Mouse (Mus musculus) small intestine, adult 2 months (tissue): ENCODE data around the gene Map7. TPM values are rescaled to one million over a fixed set of nuclear protein-coding genes. Genes with fewer than 3 reads are reported as not detected.

Source experiments
- H3K27ac ChIP-seq: fragments of 200-500 bp; 2 replicates; pipeline ENCODE4 v1.5.1; 2012; ENCODE audit warnings: low read depth, low read length, control low read depth, inconsistent platforms; ENCODE audit not compliant: insufficient read depth
- H3K27me3 ChIP-seq: fragments of 200-500 bp; 2 replicates; pipeline ENCODE4 v1.6.1; 2012; ENCODE audit warnings: mild to moderate bottlenecking, moderate library complexity, low read length, inconsistent platforms; ENCODE audit not compliant: control insufficient read depth, insufficient read depth
- H3K36me3 ChIP-seq: fragments of 200-500 bp; 2 replicates; pipeline ENCODE4 v1.6.1; 2012; ENCODE audit warnings: mild to moderate bottlenecking, low read length, control low read depth, inconsistent platforms; ENCODE audit not compliant: control insufficient read depth, insufficient read depth
- H3K4me1 ChIP-seq: fragments of 200-500 bp; 2 replicates; pipeline ENCODE4 v1.6.1; 2012; ENCODE audit warnings: low read length, inconsistent platforms, mixed read lengths; ENCODE audit not compliant: control insufficient read depth, insufficient read depth, insufficient read length
- H3K4me3 ChIP-seq: fragments of 200-500 bp; 2 replicates; pipeline ENCODE4 v1.5.1; 2012; ENCODE audit warnings: low read depth, mild to moderate bottlenecking, control low read depth, inconsistent platforms, low read length, moderate library complexity
- CTCF ChIP-seq: fragments of 200-500 bp; IDR thresholded peaks from 2 replicates; pipeline ENCODE4 v1.5.1; 2012; ENCODE audit warnings: low read depth, mild to moderate bottlenecking, control low read depth, inconsistent platforms, low read length, moderate library complexity, mixed read lengths; ENCODE audit not compliant: insufficient replicate concordance, insufficient read length; ENCODE audit errors: extremely low read depth
- POLR2A ChIP-seq: fragments of 200-500 bp; IDR thresholded peaks from 2 replicates; pipeline ENCODE4 v1.6.1; 2012; ENCODE audit warnings: low read depth, mild to moderate bottlenecking, control low read depth, inconsistent platforms, low read length, moderate library complexity
- WGBS: fragments of 180-500 bp; shearing (Covaris S2); methylation state at CpG from one replicate; pipeline ENCODE4 v1.1.7; 2018; 5-methylcytosine and 5-hydroxymethylcytosine counted together
- polyA plus RNA-seq: library from polyadenylated mRNA; depleted of rRNA; stranded (reverse); fragments of >200 nt; gene quantifications from 2 replicates; pipeline ENCODE4 v1.2.3, GENCODE M21; 2012

The Map7 gene
- polyA plus RNA-seq, 1 experiment, result 40.8 TPM

- TF ChIP-seq POLR2A (no peak), CTCF (no peak)
- Histone ChIP-seq H3K36me3 (no peaks in the 10 kb centered on the region), H3K27ac (peak overlapping the region; percentile 76), H3K4me3 (no peak overlapping the region), H3K27me3 (no peaks in the 10 kb centered on the region), H3K4me1 (peaks cover 48% of the 10 kb centered on the region)
- 53% methylated on average over 5 of the region's 5 CpGs for WGBS
Measured at GRCm38 (mm10) chr10:20164810-20165209, 16.5 kb downstream of the Map7 start.

- Histone ChIP-seq H3K27me3 (no peaks in the 10 kb centered on the region), H3K4me3 (no peak overlapping the region), H3K36me3 (no peaks in the 10 kb centered on the region), H3K27ac (no peak overlapping the region), H3K4me1 (peaks cover 46% of the 10 kb centered on the region)
- 80% methylated on average over 11 of the region's 11 CpGs for WGBS
- no peak for TF ChIP-seq CTCF
- no peak for TF ChIP-seq POLR2A
Measured at GRCm38 (mm10) chr10:20166797-20167196, 18.5 kb downstream of the Map7 start.

GRCm38 (mm10) chr10:20167467-20167866 is 19.2 kb downstream of the Map7 start:
- no peaks in the 10 kb centered on the region for H3K27me3 ChIP-seq
- H3K4me1 ChIP-seq, result peaks cover 45% of the 10 kb centered on the region
- H3K27ac ChIP-seq, result no peak overlapping the region
- 82% methylated on average over 4 of the region's 4 CpGs for WGBS
- H3K4me3 ChIP-seq, result no peak overlapping the region
- H3K36me3 ChIP-seq, result no peaks in the 10 kb centered on the region
- no peak for TF ChIP-seq POLR2A
- TF ChIP-seq CTCF, result no peak

- Histone ChIP-seq H3K27me3 (no peaks in the 10 kb centered on the region), H3K4me3 (no peak overlapping the region), H3K27ac (peak overlapping the region; percentile 88), H3K36me3 (no peaks in the 10 kb centered on the region), H3K4me1 (peaks cover 45% of the 10 kb centered on the region)
- WGBS, result 33% methylated on average over 3 of the region's 3 CpGs
- TF ChIP-seq POLR2A (no peak), CTCF (no peak)
Measured at GRCm38 (mm10) chr10:20169182-20169674, 21.0 kb downstream of the Map7 start.

- peaks cover 37% of the 10 kb centered on the region for H3K4me1 ChIP-seq
- TF ChIP-seq POLR2A (no peak), CTCF (no peak)
- H3K4me3 ChIP-seq, result peak overlapping the region; percentile 41; the same call in 1 of the 2 replicates
- peak overlapping the region; percentile 66 for H3K27ac ChIP-seq
- no peaks in the 10 kb centered on the region for H3K27me3 ChIP-seq
- H3K36me3 ChIP-seq, result no peaks in the 10 kb centered on the region
- 14% methylated on average over 19 of the region's 19 CpGs for WGBS
Measured at GRCm38 (mm10) chr10:20169927-20170604, 21.8 kb downstream of the Map7 start.

- Histone ChIP-seq H3K27me3 (no peaks in the 10 kb centered on the region), H3K36me3 (no peaks in the 10 kb centered on the region), H3K4me3 (peak overlapping the region; percentile 41), H3K27ac (peak overlapping the region; percentile 66; the same call in 1 of the 2 replicates), H3K4me1 (peaks cover 35% of the 10 kb centered on the region)
- TF ChIP-seq POLR2A, result no peak; the same call in 1 of the 2 replicates
- TF ChIP-seq CTCF, result peak; percentile 85; the same call in 1 of the 2 replicates
- 40% methylated on average over 11 of the region's 11 CpGs for WGBS
Measured at GRCm38 (mm10) chr10:20170605-20171088, 22.4 kb downstream of the Map7 start.

- Histone ChIP-seq H3K36me3 (no peaks in the 10 kb centered on the region), H3K4me3 (no peak overlapping the region), H3K27me3 (no peaks in the 10 kb centered on the region), H3K27ac (no peak overlapping the region), H3K4me1 (peaks cover 30% of the 10 kb centered on the region)
- no peak for TF ChIP-seq CTCF
- no peak for TF ChIP-seq POLR2A
- 89% methylated on average over 12 of the region's 12 CpGs for WGBS
Measured at GRCm38 (mm10) chr10:20171209-20171608, 22.9 kb downstream of the Map7 start.
